Mouse (Mus musculus) erythroblast, embryonic 14.5 days (primary cell): Measurements from ENCODE around the gene Rtn4ip1.

Experiments used
- GATA1 ChIP-seq: IDR thresholded peaks from 2 replicates; pipeline ENCODE4 v1.6.1; 2012; ENCODE audit warnings: low read length, inconsistent platforms, mixed read lengths
- TAL1 ChIP-seq: IDR thresholded peaks from 3 replicates; pipeline ENCODE4 v1.6.1; 2012; ENCODE audit warnings: low read length, inconsistent platforms, mixed read lengths

DNA sequence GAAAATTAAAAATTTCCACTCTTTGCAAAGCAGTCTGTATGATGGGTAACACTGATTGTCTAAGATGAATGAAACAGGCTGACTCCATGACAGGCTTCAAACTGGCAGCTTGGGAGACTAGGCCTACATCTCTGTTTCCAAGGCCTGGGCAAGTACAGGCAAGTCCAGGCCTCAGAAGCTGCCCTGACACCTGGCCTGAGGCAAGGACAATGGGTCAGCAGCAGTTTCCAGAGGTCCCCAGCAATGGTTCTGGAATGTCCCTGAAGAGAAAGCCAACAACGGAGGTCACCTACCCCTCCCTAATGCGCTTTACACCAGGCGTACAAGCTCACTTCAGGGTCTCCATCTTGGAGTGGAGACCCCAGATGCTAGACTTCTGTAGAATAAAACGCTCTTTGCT, 8.6 kb upstream of the Rtn4ip1 start:
- no peak for TF ChIP-seq TAL1
- TF ChIP-seq GATA1 = no peak
